Mouse (Mus musculus) stomach, postnatal 0 days (tissue): Measurements from ENCODE around the gene Jak2. TPM values are rescaled to one million over a fixed set of nuclear protein-coding genes. Genes with fewer than 3 reads are reported as not detected.

ENCODE experiments used
- ATAC-seq: fragments of 200-750 bp; cut with Nextera tagmentation; 2 replicates; pipeline ENCODE4 v1.8.0; 2017; ENCODE audit not compliant: low FRiP score, low TSS enrichment
- DNase-seq: peaks from one replicate; pipeline ENCODE4 v3.0.0-alpha.2; 2016; ENCODE audit warnings: low spot score
- H3K27ac ChIP-seq: fragments of 300-500 bp; sonication (generic); replicated peaks from 2 replicates; pipeline ENCODE4 v1.5.1; 2014; ENCODE audit warnings: mild to moderate bottlenecking, control low read depth
- H3K27me3 ChIP-seq: fragments of 300-500 bp; sonication (generic); 2 replicates; pipeline ENCODE4 v1.6.1; 2014; ENCODE audit warnings: low read length; ENCODE audit not compliant: control insufficient read depth, insufficient read depth
- H3K36me3 ChIP-seq: fragments of 300-500 bp; sonication (generic); 2 replicates; pipeline ENCODE4 v1.6.1; 2014; ENCODE audit warnings: low read length, mixed read lengths; ENCODE audit not compliant: control insufficient read depth, insufficient read depth
- H3K4me1 ChIP-seq: fragments of 300-500 bp; sonication (generic); replicated peaks from 2 replicates; pipeline ENCODE4 v1.6.1; 2014; ENCODE audit warnings: antibody characterized with exemption; ENCODE audit not compliant: control insufficient read depth, insufficient read depth
- H3K4me2 ChIP-seq: fragments of 300-500 bp; sonication (generic); replicated peaks from 2 replicates; pipeline ENCODE4 v1.6.1; 2014; ENCODE audit warnings: low read depth, mild to moderate bottlenecking, control low read depth, moderate library complexity
- H3K4me3 ChIP-seq: fragments of 300-500 bp; sonication (generic); 2 replicates; pipeline ENCODE4 v1.5.1; 2014; ENCODE audit warnings: low read depth, low read length, control low read depth
- H3K9ac ChIP-seq: fragments of 300-500 bp; sonication (generic); 2 replicates; pipeline ENCODE4 v1.6.1; 2014; ENCODE audit warnings: mild to moderate bottlenecking, low read length, control low read depth, mixed read lengths
- H3K9me3 ChIP-seq: fragments of 300-500 bp; sonication (generic); 2 replicates; pipeline ENCODE4 v1.6.1; 2016; ENCODE audit warnings: low read length; ENCODE audit not compliant: control insufficient read depth
- CTCF ChIP-seq: IDR thresholded peaks from 2 replicates; pipeline ENCODE4 v1.5.1; 2016; ENCODE audit warnings: antibody characterized with exemption, low read depth, mild to moderate bottlenecking, moderate library complexity
- EP300 ChIP-seq: optimal IDR thresholded peaks from 2 replicates; pipeline ENCODE3; 2016; ENCODE audit warnings: antibody characterized with exemption
- WGBS: fragments of 180-500 bp; shearing (Covaris S2); extraction: QIAGEN DNeasy Blood & Tissue Kit; methylation state at CpG from one replicate; pipeline ENCODE4 v1.1.7; 2014; 5-methylcytosine and 5-hydroxymethylcytosine counted together
- polyA plus RNA-seq: library from polyadenylated mRNA; unstranded; fragments of >200 nt; fragmentation: Nextera tagmentation; extraction: Ambion mirVana; gene quantifications from 2 replicates; pipeline ENCODE4 v1.2.1, GENCODE M21; 2015

The Jak2 gene
- polyA plus RNA-seq, 1 experiment from 2014 or later, result 6.8 TPM

DNA sequence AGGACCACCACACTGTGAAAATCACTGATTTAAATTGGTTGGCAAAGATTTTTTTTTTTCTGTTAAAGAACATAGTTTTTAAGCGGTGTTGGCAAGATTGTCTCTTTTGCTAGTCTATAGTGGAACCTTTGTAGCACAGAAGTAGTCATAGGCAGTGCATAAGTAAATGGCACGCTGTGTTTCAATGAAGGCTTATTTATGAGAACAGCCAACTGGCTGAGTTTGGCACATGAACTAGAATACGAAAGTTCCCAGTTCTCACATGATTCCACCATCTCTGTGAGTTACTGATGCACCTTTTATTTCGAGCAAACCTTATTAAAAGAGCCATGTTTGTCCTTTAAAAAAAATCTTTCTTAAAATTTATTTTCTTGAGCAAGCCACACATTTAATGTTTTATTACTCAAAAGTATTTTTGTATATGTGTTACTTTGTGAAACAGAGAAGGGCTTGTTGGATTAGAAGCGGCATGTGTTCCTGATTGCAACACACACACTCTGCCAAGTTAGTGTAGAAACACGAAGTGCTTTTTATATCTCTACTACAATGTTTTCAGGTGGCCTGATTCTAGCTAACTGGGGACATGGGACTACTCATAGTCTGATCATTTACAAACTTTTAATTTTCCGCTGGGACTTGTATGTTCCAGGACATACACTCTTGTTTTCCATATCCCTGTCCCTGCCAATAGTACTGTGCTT, 3.8 kb downstream of the Jak2 start:
- Histone ChIP-seq H3K4me1 (no peaks in the 10 kb centered on the region), H3K36me3 (no peaks in the 10 kb centered on the region), H3K9ac (no peak overlapping the region), H3K27me3 (no peaks in the 10 kb centered on the region), H3K27ac (no peak overlapping the region), H3K4me3 (no peak overlapping the region), H3K4me2 (no peak overlapping the region), H3K9me3 (no peaks in the 10 kb centered on the region)
- ATAC-seq (no peak), DNase-seq (no peak)
- 78% methylated on average over 7 of the region's 7 CpGs for whole genome bisulfite sequencing
- TF ChIP-seq CTCF (no peak), EP300 (no peak)

GRCm38 (mm10) chr19:29261638-29262037, 10.0 kb downstream of the Jak2 start:
- no peak for DNase-seq
- no peak overlapping the region for H3K9ac ChIP-seq
- no peaks in the 10 kb centered on the region; the same call in 1 of the 2 replicates for H3K4me1 ChIP-seq
- no peak for ATAC-seq
- no peak overlapping the region for H3K27ac ChIP-seq
- H3K4me2 ChIP-seq, result no peak overlapping the region
- no peak overlapping the region for H3K4me3 ChIP-seq
- TF ChIP-seq CTCF (no peak), EP300 (no peak)
- no peaks in the 10 kb centered on the region for H3K27me3 ChIP-seq
- no peaks in the 10 kb centered on the region for H3K36me3 ChIP-seq
- 76% methylated on average over 9 of the region's 9 CpGs for WGBS
- no peaks in the 10 kb centered on the region for H3K9me3 ChIP-seq

- no peak overlapping the region for H3K27ac ChIP-seq
- no peaks in the 10 kb centered on the region for H3K36me3 ChIP-seq
- no peak overlapping the region for H3K9ac ChIP-seq
- DNase-seq, result no peak
- no peaks in the 10 kb centered on the region; the same call in 1 of the 2 replicates for H3K4me1 ChIP-seq
- TF ChIP-seq EP300 (no peak), CTCF (no peak)
- 80% methylated on average over 1 of the region's 1 CpGs for WGBS
- no peaks in the 10 kb centered on the region for H3K27me3 ChIP-seq
- ATAC-seq, result no peak
- H3K4me3 ChIP-seq, result no peak overlapping the region
- no peaks in the 10 kb centered on the region for H3K9me3 ChIP-seq
- no peak overlapping the region for H3K4me2 ChIP-seq
Measured at GRCm38 (mm10) chr19:29263492-29263891, 11.9 kb downstream of the Jak2 start.

DNA sequence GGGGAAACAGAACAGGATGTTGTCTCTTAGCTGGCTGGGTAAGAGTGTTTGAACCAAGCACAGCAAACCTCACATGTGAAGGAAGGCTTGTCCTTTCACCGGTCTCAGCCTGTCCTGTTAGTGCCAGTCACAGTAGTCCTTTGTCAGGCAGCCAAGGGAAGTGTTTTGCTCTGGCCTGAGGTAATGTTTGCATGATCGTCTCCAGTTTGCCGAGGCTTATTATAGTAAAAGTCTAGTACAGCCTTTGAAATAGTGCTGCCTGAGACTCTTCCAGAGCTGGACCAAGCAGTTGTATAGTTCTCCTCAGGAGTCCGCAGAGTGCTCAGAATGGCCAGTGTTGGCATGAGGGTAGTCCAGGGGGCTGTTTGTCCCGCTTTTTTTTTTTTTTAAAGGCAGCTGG, 13.9 kb downstream of the Jak2 start:
- peak; percentile 60 for DNase-seq
- H3K27ac ChIP-seq, result peak overlapping the region; percentile 73

GRCm38 (mm10) chr19:29267075-29267868, 15.6 kb downstream of the Jak2 start:
- Histone ChIP-seq H3K27ac (peak overlapping the region; percentile 53; the same call in 1 of the 2 replicates), H3K36me3 (no peaks in the 10 kb centered on the region), H3K4me3 (no peak overlapping the region), H3K9ac (no peak overlapping the region), H3K4me2 (no peak overlapping the region), H3K4me1 (no peaks in the 10 kb centered on the region; the same call in 1 of the 2 replicates), H3K9me3 (no peaks in the 10 kb centered on the region), H3K27me3 (no peaks in the 10 kb centered on the region)
- ATAC-seq, result peak; percentile 95
- DNase-seq, result peak; percentile 72
- TF ChIP-seq CTCF (no peak), EP300 (no peak)
- 55% methylated on average over 4 of the region's 4 CpGs for WGBS

More for the DNA sequence above, 13.9 kb downstream of the Jak2 start:
- no peak overlapping the region for H3K4me2 ChIP-seq
- ATAC-seq, result peak; percentile 58
- H3K9ac ChIP-seq, result no peak overlapping the region
- no peak overlapping the region for H3K4me3 ChIP-seq
- H3K9me3 ChIP-seq, result no peaks in the 10 kb centered on the region
- TF ChIP-seq EP300 (no peak), CTCF (no peak)
- no peaks in the 10 kb centered on the region for H3K27me3 ChIP-seq
- no peaks in the 10 kb centered on the region for H3K36me3 ChIP-seq
- WGBS, result 36% methylated on average over 5 of the region's 5 CpGs
- no peaks in the 10 kb centered on the region; the same call in 1 of the 2 replicates for H3K4me1 ChIP-seq

DNA sequence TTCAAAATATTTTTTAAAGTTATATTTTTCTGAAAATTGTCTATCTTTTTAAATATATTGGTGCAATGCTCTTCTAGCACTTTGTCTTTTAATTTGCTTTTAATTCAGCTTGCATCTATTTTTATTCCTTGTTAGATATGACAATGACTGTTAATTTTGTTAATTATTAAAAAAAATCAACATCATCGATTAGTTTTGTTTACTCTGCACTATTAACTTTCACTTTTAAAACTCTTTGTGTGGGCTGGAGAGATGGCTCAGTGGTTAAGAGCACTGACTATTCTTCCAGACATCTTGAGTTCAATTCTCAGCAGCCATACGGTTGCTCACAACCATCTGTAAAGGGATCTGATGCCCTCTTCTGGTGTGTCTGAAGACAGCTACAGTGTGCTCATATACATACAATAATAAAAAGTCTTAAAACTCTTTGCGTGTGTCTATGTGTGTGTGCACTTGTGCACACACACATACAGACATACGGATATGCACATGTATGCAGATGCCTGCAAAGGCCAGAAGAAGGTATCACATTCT, 17.2 kb downstream of the Jak2 start:
- Histone ChIP-seq H3K4me3 (no peak overlapping the region), H3K4me2 (no peak overlapping the region), H3K9me3 (no peaks in the 10 kb centered on the region), H3K27ac (no peak overlapping the region), H3K36me3 (no peaks in the 10 kb centered on the region), H3K9ac (no peak overlapping the region), H3K4me1 (no peaks in the 10 kb centered on the region; the same call in 1 of the 2 replicates), H3K27me3 (no peaks in the 10 kb centered on the region)
- ATAC-seq (no peak), DNase-seq (no peak)
- TF ChIP-seq CTCF (peak; percentile 25; the same call in 1 of the 2 replicates), EP300 (no peak)
- WGBS, result 88% methylated on average over 4 of the region's 4 CpGs
